24 mouse cellular contexts compared by ENCODE assay signal in the genomic region with DNA sequence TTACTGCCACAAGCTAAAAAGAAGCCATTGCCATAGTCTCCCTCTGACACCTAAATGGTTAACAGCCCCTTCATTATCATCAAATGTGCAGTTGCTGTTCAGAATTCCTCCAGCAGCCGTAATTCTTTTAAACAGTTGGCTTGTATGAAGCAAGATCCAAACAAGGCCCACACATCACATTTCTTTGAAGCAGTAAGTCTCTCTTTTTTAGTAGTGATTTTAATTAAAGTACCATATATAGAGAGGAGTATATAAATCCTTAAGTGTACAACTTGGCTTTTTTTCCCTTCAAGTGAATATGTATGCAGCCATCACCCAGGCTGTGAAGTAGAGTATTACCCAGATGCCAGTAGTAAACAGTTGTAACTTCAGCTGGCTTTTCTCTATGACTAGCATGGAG. TPM values are rescaled to one million over a fixed set of nuclear protein-coding genes. Genes with fewer than 3 reads are reported as not detected.
A peak's percentile ranks its signal among the peaks of the same experiment; 100 is the strongest.
DNase-seq lines count a peak whose midpoint lies in the region; ATAC-seq and TF ChIP-seq lines count a peak whose summit lies in the region.
"Had no signal": no experiment of that assay in that cellular context is flagged by ENCODE, and none has a peak within 500 bp of the region (broad histone marks: within the 10 kb centered on the region; RNA-seq: fewer than 3 reads in every experiment).

No protein-coding gene starts in this region.

- intact Hi-C loops in left cerebral cortex, adult 2 months (cut with DNase I), result no loop called here
- intact Hi-C loops in left cerebral cortex, postnatal 4 days (cut with DNase I), result no loop called here

- DNase-seq in frontal cortex, postnatal 36 days (ENCODE audit: low spot score in 2 of 2), result no peak
- no peak for DNase-seq in left cerebral cortex, adult 2 months (ENCODE audit: extremely low spot score in 1 of 2, low spot score in 2 of 2)
- DNase-seq in left cerebral cortex, postnatal 4 days, result no peak
- no peak for DNase-seq in liver, embryonic 14.5 days (ENCODE audit: low read depth in 3 of 3, low spot score in 3 of 3)
- DNase-seq in liver, postnatal 0 days, result no peak
- DNase-seq: adrenal gland, postnatal 10 days; adrenal gland, postnatal 36 days; B cell, adult 2 months; cerebellum, adult 11 months; cerebellum, adult 2 months; cerebellum, adult 9-11 months; cerebellum, postnatal 25 days; gastrocnemius, postnatal 25 days had no signal

- H3K9ac ChIP-seq in liver, embryonic 14.5 days (replicated peaks), result peak overlapping the region; percentile 31
- no peak overlapping the region for H3K9ac ChIP-seq in liver, postnatal 0 days (replicated peaks)
- H3K9ac ChIP-seq in liver, embryonic 15.5 days, result 0 out of 2 replicates have a peak overlapping the region, but pooled peaks have one; percentile 25
- H3K9ac ChIP-seq: embryonic facial prominence, embryonic 12.5 days; embryonic facial prominence, embryonic 15.5 days; forebrain, embryonic 15.5 days; hindbrain, embryonic 12.5 days; hindbrain, embryonic 15.5 days had no signal

- no peak overlapping the region for H3K4me2 ChIP-seq in liver, embryonic 14.5 days (ENCODE audit: low read depth)
- no peak overlapping the region for H3K4me2 ChIP-seq in liver, postnatal 0 days (ENCODE audit: low read depth, low read length)
- H3K4me2 ChIP-seq in liver, embryonic 15.5 days, result no peak overlapping the region
- H3K4me2 ChIP-seq: embryonic facial prominence, embryonic 12.5 days; embryonic facial prominence, embryonic 15.5 days; forebrain, embryonic 15.5 days; heart, embryonic 11.5 days; hindbrain, embryonic 12.5 days; hindbrain, embryonic 15.5 days had no signal

- H3K4me3 ChIP-seq in left cerebral cortex, adult 2 months, result no peak overlapping the region
- no peak overlapping the region for H3K4me3 ChIP-seq in liver, embryonic 14.5 days (ENCODE audit: insufficient read depth in 1 of 2, low read depth in 2 of 2, low read length in 2 of 2)
- H3K4me3 ChIP-seq in liver, postnatal 0 days (ENCODE audit: low read depth, low read length), result no peak overlapping the region
- no peak overlapping the region for H3K4me3 ChIP-seq in liver, embryonic 15.5 days (replicated peaks)
- H3K4me3 ChIP-seq: embryonic facial prominence, embryonic 12.5 days; embryonic facial prominence, embryonic 15.5 days; forebrain, embryonic 15.5 days; hindbrain, embryonic 12.5 days; hindbrain, embryonic 15.5 days had no signal

- peaks cover 18 to 20% of the 10 kb centered on the region in 2 experiments for H3K4me1 ChIP-seq in liver, embryonic 14.5 days (replicated peaks; ENCODE audit: control insufficient read depth in 2 of 2, insufficient read depth in 2 of 2, low read length in 1 of 2)
- no peaks in the 10 kb centered on the region; the same call in 1 of the 2 replicates for H3K4me1 ChIP-seq in liver, postnatal 0 days (ENCODE audit: insufficient read depth)
- H3K4me1 ChIP-seq in liver, embryonic 15.5 days (replicated peaks), result peaks cover 54% of the 10 kb centered on the region
- H3K4me1 ChIP-seq: embryonic facial prominence, embryonic 12.5 days; embryonic facial prominence, embryonic 15.5 days; forebrain, embryonic 15.5 days; hindbrain, embryonic 12.5 days; hindbrain, embryonic 15.5 days had no signal

- H3K9me3 ChIP-seq in liver, embryonic 14.5 days (ENCODE audit: control insufficient read depth, low read length), result no peaks in the 10 kb centered on the region
- no peaks in the 10 kb centered on the region for H3K9me3 ChIP-seq in liver, postnatal 0 days (ENCODE audit: low read length)
- H3K9me3 ChIP-seq in liver, embryonic 15.5 days (replicated peaks), result no peaks in the 10 kb centered on the region
- H3K9me3 ChIP-seq: embryonic facial prominence, embryonic 12.5 days; embryonic facial prominence, embryonic 15.5 days; forebrain, embryonic 15.5 days; G1E; hindbrain, embryonic 12.5 days; hindbrain, embryonic 15.5 days had no signal

- ATAC-seq in frontal cortex, adult (ENCODE audit: low TSS enrichment), result peak; percentile 79
- ATAC-seq in liver, embryonic 14.5 days (ENCODE audit: insufficient read depth), result no peak
- ATAC-seq in liver, postnatal 0 days, result no peak
- ATAC-seq in liver, embryonic 15.5 days (ENCODE audit: insufficient read depth), result no peak
- ATAC-seq: forebrain, embryonic 15.5 days; Patski had no signal

- peak; percentile 15; the same call in 1 of the 2 replicates for TF ChIP-seq CTCF in left cerebral cortex, adult 2 months (IDR thresholded peaks at IDR 0.05)
- no peak for TF ChIP-seq CTCF in liver, embryonic 14.5 days (IDR thresholded peaks at IDR 0.05; ENCODE audit: low read depth)
- no peak for TF ChIP-seq CTCF in liver, postnatal 0 days (IDR thresholded peaks at IDR 0.05; ENCODE audit: low read depth)

- WGBS in liver, embryonic 14.5 days (ENCODE audit: insufficient replicate concordance), result 16% methylated on average over 1 of the region's 1 CpGs
- WGBS in liver, postnatal 0 days (ENCODE audit: insufficient replicate concordance), result 44% methylated on average over 1 of the region's 1 CpGs
- 28% methylated on average over 1 of the region's 1 CpGs for WGBS in liver, embryonic 15.5 days (ENCODE audit: insufficient replicate concordance)

- no peak for TF ChIP-seq EP300 in liver, embryonic 14.5 days (IDR thresholded peaks at IDR 0.05; ENCODE audit: low read depth)
- no peak for TF ChIP-seq EP300 in liver, postnatal 0 days (IDR thresholded peaks at IDR 0.05; ENCODE audit: low read depth)

- no peaks in the 10 kb centered on the region for H3K27me3 ChIP-seq in liver, embryonic 14.5 days (ENCODE audit: control insufficient read depth, insufficient read depth, low read length)
- no peaks in the 10 kb centered on the region for H3K27me3 ChIP-seq in liver, postnatal 0 days (ENCODE audit: insufficient read depth, low read length)
- H3K27me3 ChIP-seq in liver, embryonic 15.5 days, result no peaks in the 10 kb centered on the region
- H3K27me3 ChIP-seq: CH12.LX; embryonic facial prominence, embryonic 12.5 days; embryonic facial prominence, embryonic 15.5 days; forebrain, embryonic 15.5 days; hindbrain, embryonic 12.5 days; hindbrain, embryonic 15.5 days; Patski had no signal

- H3K36me3 ChIP-seq in liver, embryonic 14.5 days (replicated peaks; ENCODE audit: control insufficient read depth, insufficient read depth, low read depth), result no peaks in the 10 kb centered on the region
- 0 out of 2 replicates have a peak, but pooled peaks cover 3% of the 10 kb centered on the region for H3K36me3 ChIP-seq in liver, postnatal 0 days (replicated peaks; ENCODE audit: insufficient read depth, low read length)
- 0 out of 2 replicates have a peak, but pooled peaks cover 4% of the 10 kb centered on the region for H3K36me3 ChIP-seq in liver, embryonic 15.5 days (replicated peaks)
- H3K36me3 ChIP-seq: embryonic facial prominence, embryonic 12.5 days; forebrain, embryonic 15.5 days; hindbrain, embryonic 12.5 days; hindbrain, embryonic 15.5 days had no signal

- no peak overlapping the region for H3K27ac ChIP-seq in left cerebral cortex, adult 2 months
- H3K27ac ChIP-seq in liver, embryonic 14.5 days, result peak overlapping the region; percentile 31; the same call in 1 of the 2 replicates
- H3K27ac ChIP-seq in liver, postnatal 0 days (ENCODE audit: low read depth), result no peak overlapping the region
- H3K27ac ChIP-seq in liver, embryonic 15.5 days (replicated peaks), result peak overlapping the region; percentile 41
- H3K27ac ChIP-seq: embryonic facial prominence, embryonic 12.5 days; embryonic facial prominence, embryonic 15.5 days; forebrain, embryonic 15.5 days; hindbrain, embryonic 12.5 days; hindbrain, embryonic 15.5 days had no signal

RNA-seq across cellular contexts. Expression of a gene that starts 10.2 kb away (rescaled TPM):
- total RNA-seq in left cerebral cortex, adult 2 months (2021), result 100 to 1,000 TPM; 105 to 110 TPM
- 100 to 1,000 TPM; 125 to 128 TPM for total RNA-seq in left cerebral cortex, postnatal 4 days (2021)
- polyA plus RNA-seq in liver, embryonic 14.5 days (2012; rRNA removed), result 47.8 and 68.9 TPM in 2 replicates
- 57.8 and 64.4 TPM in 2 replicates for polyA plus RNA-seq in liver, embryonic 14.5 days (2014; fragmentation: Nextera tagmentation; extraction: Ambion mirVana)
- 39.4 and 40.1 TPM in 2 replicates for polyA plus RNA-seq in liver, postnatal 0 days (2015; fragmentation: Nextera tagmentation; extraction: Ambion mirVana)
- polyA plus RNA-seq in liver, embryonic 15.5 days (2015; fragmentation: Nextera tagmentation; extraction: Ambion mirVana), result 40.8 and 45.0 TPM in 2 replicates

Comparison
In these comparisons a context has a peak if more than half of its experiments do, and no peak if none do; other contexts are left out.
1. H3K27ac ChIP-seq: peak in liver, embryonic 14.5 days (single experiment) and liver, embryonic 15.5 days (single experiment); none in left cerebral cortex, adult 2 months (single experiment) and liver, postnatal 0 days (single experiment).